Mouse (Mus musculus): ENCODE data around the gene Tubgcp6. TPM values are rescaled to one million over a fixed set of nuclear protein-coding genes. Genes with fewer than 3 reads are reported as not detected.

Tubgcp6 gene
- polyA plus RNA-seq, 1 experiment from 2014 or later, result 11.8 TPM

GRCm38 (mm10) chr15:89140659-89141252 lies 17.8 kb upstream of the Tubgcp6 start, which contains the start of gene Mapk12:
Gene Mapk12 (minus strand): TSS chr15:89140703.
- H3K27me3 ChIP-seq (replicated peaks), result peaks cover 100% of the 10 kb centered on the region
- H3K36me3 ChIP-seq, result no peaks in the 10 kb centered on the region
- H3K9me3 ChIP-seq (replicated peaks), result no peaks in the 10 kb centered on the region
- WGBS (ENCODE audit: insufficient replicate concordance), result under 1% methylated on average over 21 of the region's 21 CpGs
- no peak within 1 kb of the TSS for H3K27ac ChIP-seq
- peak within 1 kb of the TSS; percentile 47 for H3K4me3 ChIP-seq
- H3K4me1 ChIP-seq, result 0 out of 2 replicates have a peak, but pooled peaks cover 6% of the 10 kb centered on the region
- ATAC-seq, result no peak; the same call in 1 of the 2 replicates
- peak within 1 kb of the TSS; percentile 14; the same call in 1 of the 2 replicates for H3K9ac ChIP-seq
- peak within 1 kb of the TSS; percentile 61 for H3K4me2 ChIP-seq

DNA sequence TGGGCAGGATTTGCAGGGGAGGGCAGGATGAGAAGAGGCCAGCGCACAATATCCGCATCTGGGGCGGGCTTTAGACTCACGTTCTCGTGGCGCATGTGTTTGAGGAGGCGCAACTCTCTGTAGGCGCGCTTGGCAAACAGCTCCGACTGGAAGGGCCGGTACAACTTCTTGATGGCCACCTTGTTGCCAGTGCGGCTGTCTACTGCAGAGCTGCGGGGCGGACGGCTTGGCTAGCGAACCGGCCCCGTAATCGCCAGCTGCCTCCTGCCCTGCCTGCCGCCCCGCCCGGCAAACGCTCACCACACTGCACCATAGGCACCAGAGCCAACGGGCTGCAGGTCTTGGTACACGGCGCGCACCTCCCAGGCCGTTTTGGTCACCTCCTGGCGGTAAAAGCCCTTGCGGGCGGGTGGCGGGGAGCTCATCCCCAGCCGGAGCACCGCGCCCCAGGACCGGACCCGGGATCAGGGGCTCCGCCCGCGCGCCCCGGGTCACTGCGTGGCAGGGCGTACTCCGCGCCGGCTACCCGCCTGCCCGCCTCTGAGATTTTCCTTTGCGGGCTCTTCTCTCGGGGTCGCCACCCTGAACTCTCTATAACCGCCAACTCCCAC lies 17.2 kb upstream of the Tubgcp6 start:
- Histone ChIP-seq H3K27ac (no peak overlapping the region), H3K36me3 (no peaks in the 10 kb centered on the region), H3K27me3 (replicated peaks) (peaks cover 100% of the 10 kb centered on the region), H3K4me1 (0 out of 2 replicates have a peak, but pooled peaks cover 6% of the 10 kb centered on the region), H3K9ac (peak overlapping the region; percentile 14; the same call in 1 of the 2 replicates), H3K4me3 (peak overlapping the region; percentile 47), H3K4me2 (peak overlapping the region; percentile 61), H3K9me3 (replicated peaks) (no peaks in the 10 kb centered on the region)
- no peak for ATAC-seq
- 2% methylated on average over 53 of the region's 53 CpGs for WGBS (ENCODE audit: insufficient replicate concordance)

- H3K4me3 ChIP-seq, result no peak overlapping the region
- H3K36me3 ChIP-seq, result no peaks in the 10 kb centered on the region
- 72% methylated on average over 6 of the region's 6 CpGs for WGBS (ENCODE audit: insufficient replicate concordance)
- no peak overlapping the region for H3K4me2 ChIP-seq
- H3K9me3 ChIP-seq (replicated peaks), result no peaks in the 10 kb centered on the region
- peaks cover 93% of the 10 kb centered on the region for H3K27me3 ChIP-seq (replicated peaks)
- 0 out of 2 replicates have a peak, but pooled peaks cover 6% of the 10 kb centered on the region for H3K4me1 ChIP-seq
- no peak for ATAC-seq
- H3K27ac ChIP-seq, result no peak overlapping the region
- no peak overlapping the region for H3K9ac ChIP-seq
Measured at GRCm38 (mm10) chr15:89138531-89138930, 15.6 kb upstream of the Tubgcp6 start.

DNA sequence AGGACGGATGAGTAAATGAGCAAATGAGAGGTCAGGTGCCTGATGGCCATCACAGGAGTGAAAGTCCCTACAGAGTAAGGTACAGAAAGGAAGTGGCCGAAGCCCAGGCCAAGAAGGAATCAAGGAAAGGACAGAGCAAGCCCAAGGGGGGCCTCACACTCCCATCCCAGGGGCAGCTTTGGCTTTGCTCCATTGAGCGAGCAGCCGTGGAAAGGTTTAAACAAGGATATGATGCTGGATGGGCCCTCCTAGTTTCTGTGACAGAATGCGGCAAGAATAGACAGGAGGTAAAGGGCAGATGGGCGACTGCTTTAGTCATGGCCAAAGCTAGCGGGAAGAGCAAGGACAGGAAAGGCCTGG lies 15.1 kb upstream of the Tubgcp6 start:
- Histone ChIP-seq H3K36me3 (no peaks in the 10 kb centered on the region), H3K4me1 (0 out of 2 replicates have a peak, but pooled peaks cover 6% of the 10 kb centered on the region), H3K4me3 (no peak overlapping the region), H3K27me3 (replicated peaks) (peaks cover 87% of the 10 kb centered on the region), H3K9me3 (replicated peaks) (no peaks in the 10 kb centered on the region), H3K9ac (no peak overlapping the region), H3K27ac (no peak overlapping the region), H3K4me2 (no peak overlapping the region)
- ATAC-seq, result no peak
- WGBS (ENCODE audit: insufficient replicate concordance), result 69% methylated on average over 7 of the region's 7 CpGs

- no peaks in the 10 kb centered on the region for H3K36me3 ChIP-seq
- H3K4me1 ChIP-seq, result 0 out of 2 replicates have a peak, but pooled peaks cover 6% of the 10 kb centered on the region
- no peak overlapping the region for H3K9ac ChIP-seq
- H3K4me2 ChIP-seq, result no peak overlapping the region
- no peak overlapping the region for H3K4me3 ChIP-seq
- H3K9me3 ChIP-seq (replicated peaks), result no peaks in the 10 kb centered on the region
- WGBS (ENCODE audit: insufficient replicate concordance), result 56% methylated on average over 11 of the region's 11 CpGs
- peaks cover 82% of the 10 kb centered on the region for H3K27me3 ChIP-seq (replicated peaks)
- ATAC-seq, result no peak
- H3K27ac ChIP-seq, result no peak overlapping the region
Measured at GRCm38 (mm10) chr15:89137378-89138045, 14.6 kb upstream of the Tubgcp6 start.

GRCm38 (mm10) chr15:89136461-89137155 lies 13.7 kb upstream of the Tubgcp6 start:
- peaks cover 81% of the 10 kb centered on the region for H3K27me3 ChIP-seq (replicated peaks)

DNA sequence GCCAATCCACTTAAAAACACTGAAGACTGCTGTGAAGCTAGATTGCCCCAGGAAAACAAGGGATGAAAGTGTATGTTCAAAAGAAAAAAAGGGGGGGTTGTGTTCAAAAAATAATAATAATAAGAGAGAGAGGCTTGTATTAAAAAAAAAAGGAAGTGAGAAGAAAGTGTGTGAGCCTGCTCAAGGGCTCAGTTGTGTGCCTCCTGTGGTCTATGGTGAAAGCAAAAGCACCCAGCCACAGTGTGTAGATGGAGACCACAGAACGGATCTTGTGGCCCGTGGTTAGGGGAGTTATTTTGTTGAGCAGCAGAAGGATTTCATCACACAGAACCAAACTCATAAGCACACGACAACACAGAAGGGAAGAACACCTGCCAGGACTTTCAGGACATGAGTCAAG lies 8.4 kb upstream of the Tubgcp6 start:
- H3K4me1 ChIP-seq, result peaks cover 28% of the 10 kb centered on the region
- peaks cover 49% of the 10 kb centered on the region for H3K27me3 ChIP-seq (replicated peaks)
- no peak for ATAC-seq
- H3K36me3 ChIP-seq, result peaks cover 4% of the 10 kb centered on the region; the same call in 1 of the 2 replicates
- H3K9me3 ChIP-seq (replicated peaks), result no peaks in the 10 kb centered on the region
- 33% methylated on average over 3 of the region's 3 CpGs for WGBS (ENCODE audit: insufficient replicate concordance)
- no peak overlapping the region for H3K4me3 ChIP-seq
- H3K27ac ChIP-seq, result no peak overlapping the region
- H3K4me2 ChIP-seq, result no peak overlapping the region
- no peak overlapping the region for H3K9ac ChIP-seq

More at GRCm38 (mm10) chr15:89136461-89137155, 13.7 kb upstream of the Tubgcp6 start:
- Histone ChIP-seq H3K9me3 (replicated peaks) (no peaks in the 10 kb centered on the region), H3K9ac (no peak overlapping the region), H3K4me3 (no peak overlapping the region), H3K4me2 (no peak overlapping the region), H3K36me3 (no peaks in the 10 kb centered on the region), H3K27ac (no peak overlapping the region), H3K4me1 (0 out of 2 replicates have a peak, but pooled peaks cover 11% of the 10 kb centered on the region)
- ATAC-seq, result no peak
- 79% methylated on average over 5 of the region's 5 CpGs for WGBS (ENCODE audit: insufficient replicate concordance)

- ATAC-seq, result no peak
- Histone ChIP-seq H3K4me1 (peaks cover 28% of the 10 kb centered on the region), H3K4me3 (no peak overlapping the region), H3K27ac (no peak overlapping the region), H3K4me2 (no peak overlapping the region), H3K27me3 (replicated peaks) (peaks cover 38% of the 10 kb centered on the region), H3K9ac (no peak overlapping the region), H3K9me3 (replicated peaks) (no peaks in the 10 kb centered on the region), H3K36me3 (peaks cover 15% of the 10 kb centered on the region)
Measured at GRCm38 (mm10) chr15:89130245-89130644, 7.3 kb upstream of the Tubgcp6 start.

- Histone ChIP-seq H3K4me1 (peaks cover 38% of the 10 kb centered on the region), H3K9ac (peak within 1 kb of the TSS; percentile 76), H3K4me3 (peak within 1 kb of the TSS; percentile 70), H3K27me3 (replicated peaks) (peaks cover 29% of the 10 kb centered on the region), H3K9me3 (replicated peaks) (no peaks in the 10 kb centered on the region), H3K4me2 (peak within 1 kb of the TSS; percentile 85), H3K36me3 (peaks cover 29% of the 10 kb centered on the region), H3K27ac (peak within 1 kb of the TSS; percentile 77)
- 5% methylated on average over 36 of the region's 36 CpGs for WGBS (ENCODE audit: insufficient replicate concordance)
- peak; percentile 89 for ATAC-seq
Measured at GRCm38 (mm10) chr15:89128382-89129350, 5.8 kb upstream of the Tubgcp6 start, which contains the start of gene Hdac10. Gene Hdac10 (minus strand): TSS chr15:89128700.

GRCm38 (mm10) chr15:89127364-89127940 lies 4.5 kb upstream of the Tubgcp6 start:
- H3K27ac ChIP-seq, result no peak overlapping the region
- no peak for ATAC-seq
- WGBS (ENCODE audit: insufficient replicate concordance), result 71% methylated on average over 8 of the region's 8 CpGs
- peaks cover 29% of the 10 kb centered on the region for H3K36me3 ChIP-seq
- peaks cover 43% of the 10 kb centered on the region for H3K4me1 ChIP-seq
- peak overlapping the region; percentile 76 for H3K9ac ChIP-seq
- peak overlapping the region; percentile 85 for H3K4me2 ChIP-seq
- peaks cover 29% of the 10 kb centered on the region for H3K27me3 ChIP-seq (replicated peaks)
- peak overlapping the region; percentile 70 for H3K4me3 ChIP-seq
- no peaks in the 10 kb centered on the region for H3K9me3 ChIP-seq (replicated peaks)

All from liver, embryonic 12.5 days (tissue).